Mouse (Mus musculus) neural tube, embryonic 15.5 days (tissue): ENCODE results near the gene Ttn. TPM values are rescaled to one million over a fixed set of nuclear protein-coding genes. Genes with fewer than 3 reads are reported as not detected.
"Not testable (repeated sequence)": the region's sequence is repeated elsewhere in the genome, so short reads cannot be mapped to it uniquely, and the experiment has no call there.

Experiments
- ATAC-seq: fragments of 200-750 bp; cut with Nextera tagmentation; 2 replicates; pipeline ENCODE4 v1.8.0; 2017; ENCODE audit warnings: mild to moderate bottlenecking, moderate TSS enrichment, moderate library complexity; ENCODE audit not compliant: low FRiP score
- H3K27ac ChIP-seq: fragments of 300-500 bp; sonication (generic); replicated peaks from 2 replicates; pipeline ENCODE4 v1.5.1; 2015; ENCODE audit warnings: mild to moderate bottlenecking, inconsistent platforms
- H3K27me3 ChIP-seq: fragments of 300-500 bp; sonication (generic); replicated peaks from 2 replicates; pipeline ENCODE4 v1.6.1; 2015; ENCODE audit warnings: inconsistent platforms
- H3K36me3 ChIP-seq: fragments of 300-500 bp; sonication (generic); 2 replicates; pipeline ENCODE4 v1.6.1; 2015; ENCODE audit warnings: inconsistent platforms
- H3K4me1 ChIP-seq: fragments of 300-500 bp; sonication (generic); 2 replicates; pipeline ENCODE4 v1.6.1; 2015; ENCODE audit warnings: inconsistent platforms
- H3K4me2 ChIP-seq: fragments of 300-500 bp; sonication (generic); 2 replicates; pipeline ENCODE4 v1.6.1; 2015; ENCODE audit warnings: inconsistent platforms, mild to moderate bottlenecking, moderate library complexity
- H3K4me3 ChIP-seq: fragments of 300-500 bp; sonication (generic); replicated peaks from 2 replicates; pipeline ENCODE4 v1.5.1; 2015; ENCODE audit warnings: mild to moderate bottlenecking, inconsistent platforms
- H3K9ac ChIP-seq: fragments of 300-500 bp; sonication (generic); replicated peaks from 2 replicates; pipeline ENCODE4 v1.6.1; 2015; ENCODE audit warnings: mild to moderate bottlenecking, inconsistent platforms
- H3K9me3 ChIP-seq: fragments of 300-500 bp; sonication (generic); replicated peaks from 2 replicates; pipeline ENCODE4 v1.6.1; 2016; ENCODE audit warnings: inconsistent platforms
- WGBS: fragments of 180-500 bp; shearing (Covaris S2); methylation state at CpG from one replicate; pipeline ENCODE4 v1.1.7; 2015; ENCODE audit warnings: mixed read lengths; 5-methylcytosine and 5-hydroxymethylcytosine counted together
- polyA plus RNA-seq: library from polyadenylated mRNA; unstranded; fragments of >200 nt; fragmentation: Nextera tagmentation; extraction: Ambion mirVana; gene quantifications from 2 replicates; pipeline ENCODE4 v1.2.1, GENCODE M21; 2015

Gene Ttn
- polyA plus RNA-seq, result 8.6 and 14.1 TPM in 2 replicates

GRCm38 (mm10) chr2:76982391-76983145, at the start of gene Ttn:
Gene Ttn (minus strand): TSS chr2:76982547.
- no peak within 1 kb of the TSS for H3K4me3 ChIP-seq
- no peak for ATAC-seq
- no peaks in the 10 kb centered on the region for H3K4me1 ChIP-seq
- no peak within 1 kb of the TSS for H3K9ac ChIP-seq
- no peak within 1 kb of the TSS for H3K4me2 ChIP-seq
- no peaks in the 10 kb centered on the region for H3K36me3 ChIP-seq
- no peaks in the 10 kb centered on the region for H3K27me3 ChIP-seq
- no peak within 1 kb of the TSS for H3K27ac ChIP-seq
- 91% methylated on average over 18 of the region's 18 CpGs for WGBS
- H3K9me3 ChIP-seq, result no peaks in the 10 kb centered on the region

- ATAC-seq, result no peak
These were observed 38.3 kb upstream of the Ttn start for GRCm38 (mm10) chr2:77020649-77021048.

GRCm38 (mm10) chr2:77017735-77018134, 35.4 kb upstream of the Ttn start:
- Histone ChIP-seq H3K9me3 (no peaks in the 10 kb centered on the region), H3K4me1 (no peaks in the 10 kb centered on the region), H3K27ac (no peak overlapping the region), H3K4me3 (no peak overlapping the region), H3K36me3 (no peaks in the 10 kb centered on the region), H3K9ac (no peak overlapping the region), H3K27me3 (no peaks in the 10 kb centered on the region), H3K4me2 (no peak overlapping the region)
- no peak for ATAC-seq
- WGBS, result 64% methylated on average over 4 of the region's 4 CpGs

More at GRCm38 (mm10) chr2:77020649-77021048, 38.3 kb upstream of the Ttn start:
- WGBS, result 89% methylated on average over 2 of the region's 2 CpGs
- H3K27ac ChIP-seq, result no peak overlapping the region
- H3K36me3 ChIP-seq, result no peaks in the 10 kb centered on the region
- H3K4me2 ChIP-seq, result no peak overlapping the region
- H3K9ac ChIP-seq, result no peak overlapping the region
- H3K4me1 ChIP-seq, result no peaks in the 10 kb centered on the region
- no peaks in the 10 kb centered on the region for H3K9me3 ChIP-seq
- H3K4me3 ChIP-seq, result no peak overlapping the region
- no peaks in the 10 kb centered on the region for H3K27me3 ChIP-seq

GRCm38 (mm10) chr2:77013449-77013848, 31.1 kb upstream of the Ttn start:
- WGBS, result 93% methylated on average over 6 of the region's 6 CpGs

GRCm38 (mm10) chr2:77011981-77012380, 29.6 kb upstream of the Ttn start:
- Histone ChIP-seq H3K4me3 (no peak overlapping the region), H3K27me3 (no peaks in the 10 kb centered on the region), H3K36me3 (no peaks in the 10 kb centered on the region), H3K4me1 (no peaks in the 10 kb centered on the region), H3K9me3 (no peaks in the 10 kb centered on the region), H3K27ac (no peak overlapping the region), H3K9ac (no peak overlapping the region), H3K4me2 (no peak overlapping the region)
- no peak for ATAC-seq
- 62% methylated on average over 5 of the region's 5 CpGs for WGBS

More at GRCm38 (mm10) chr2:77013449-77013848, 31.1 kb upstream of the Ttn start:
- ATAC-seq, H3K27ac ChIP-seq, H3K4me2 ChIP-seq, H3K4me3 ChIP-seq, H3K27me3 ChIP-seq, H3K9ac ChIP-seq, H3K9me3 ChIP-seq, H3K36me3 ChIP-seq, H3K4me1 ChIP-seq: not testable (repeated sequence)

- Histone ChIP-seq H3K36me3 (no peaks in the 10 kb centered on the region), H3K4me2 (no peak overlapping the region), H3K9ac (no peak overlapping the region), H3K27ac (no peak overlapping the region), H3K4me1 (no peaks in the 10 kb centered on the region), H3K9me3 (no peaks in the 10 kb centered on the region), H3K4me3 (no peak overlapping the region), H3K27me3 (no peaks in the 10 kb centered on the region)
- WGBS, result 60% methylated on average over 7 of the region's 7 CpGs
- no peak for ATAC-seq
These were observed 24.7 kb upstream of the Ttn start for GRCm38 (mm10) chr2:77007015-77007414.

- no peak for ATAC-seq
- H3K36me3 ChIP-seq, result no peaks in the 10 kb centered on the region
- 74% methylated on average over 2 of the region's 2 CpGs for WGBS
- no peaks in the 10 kb centered on the region for H3K27me3 ChIP-seq
- no peak overlapping the region for H3K4me3 ChIP-seq
- no peak overlapping the region for H3K4me2 ChIP-seq
- H3K9me3 ChIP-seq, result no peaks in the 10 kb centered on the region
- H3K4me1 ChIP-seq, result no peaks in the 10 kb centered on the region
- H3K9ac ChIP-seq, result no peak overlapping the region
- H3K27ac ChIP-seq, result no peak overlapping the region
These were observed 20.8 kb upstream of the Ttn start for GRCm38 (mm10) chr2:77003148-77003547.

- Histone ChIP-seq H3K36me3 (no peaks in the 10 kb centered on the region), H3K4me2 (no peak overlapping the region), H3K27me3 (no peaks in the 10 kb centered on the region), H3K27ac (no peak overlapping the region), H3K4me3 (no peak overlapping the region), H3K9me3 (no peaks in the 10 kb centered on the region), H3K9ac (no peak overlapping the region), H3K4me1 (no peaks in the 10 kb centered on the region)
- ATAC-seq, result no peak
- WGBS, result 83% methylated on average over 5 of the region's 5 CpGs
These were observed 16.0 kb upstream of the Ttn start for GRCm38 (mm10) chr2:76998351-76998750.

- no peak for ATAC-seq
- no peak overlapping the region for H3K27ac ChIP-seq
- no peaks in the 10 kb centered on the region for H3K27me3 ChIP-seq
- no peak overlapping the region for H3K9ac ChIP-seq
- no peak overlapping the region for H3K4me2 ChIP-seq
- WGBS, result 48% methylated on average over 5 of the region's 5 CpGs
- no peaks in the 10 kb centered on the region for H3K36me3 ChIP-seq
- H3K9me3 ChIP-seq, result no peaks in the 10 kb centered on the region
- no peaks in the 10 kb centered on the region for H3K4me1 ChIP-seq
- H3K4me3 ChIP-seq, result no peak overlapping the region
These were observed 10.3 kb upstream of the Ttn start for GRCm38 (mm10) chr2:76992493-76993201.

GRCm38 (mm10) chr2:76987317-76987716, 5.0 kb upstream of the Ttn start:
- H3K9ac ChIP-seq, result no peak overlapping the region
- H3K4me2 ChIP-seq, result no peak overlapping the region
- whole genome bisulfite sequencing, result 95% methylated on average over 4 of the region's 4 CpGs
- H3K27me3 ChIP-seq, result no peaks in the 10 kb centered on the region
- no peak for ATAC-seq
- no peaks in the 10 kb centered on the region for H3K36me3 ChIP-seq
- no peaks in the 10 kb centered on the region for H3K9me3 ChIP-seq
- H3K4me3 ChIP-seq, result no peak overlapping the region
- H3K4me1 ChIP-seq, result no peaks in the 10 kb centered on the region
- H3K27ac ChIP-seq, result no peak overlapping the region

GRCm38 (mm10) chr2:76984384-76984783, 2.0 kb upstream of the Ttn start:
- no peaks in the 10 kb centered on the region for H3K36me3 ChIP-seq

GRCm38 (mm10) chr2:76983601-76984000, 1.3 kb upstream of the Ttn start:
- H3K4me2 ChIP-seq, result no peak overlapping the region
- H3K4me1 ChIP-seq, result no peaks in the 10 kb centered on the region
- WGBS, result 69% methylated on average over 5 of the region's 5 CpGs
- no peak overlapping the region for H3K4me3 ChIP-seq
- no peak overlapping the region for H3K27ac ChIP-seq
- no peaks in the 10 kb centered on the region for H3K36me3 ChIP-seq
- no peaks in the 10 kb centered on the region for H3K9me3 ChIP-seq
- H3K9ac ChIP-seq, result no peak overlapping the region
- ATAC-seq, result no peak
- H3K27me3 ChIP-seq, result no peaks in the 10 kb centered on the region

More at GRCm38 (mm10) chr2:76984384-76984783, 2.0 kb upstream of the Ttn start:
- Histone ChIP-seq H3K4me1 (no peaks in the 10 kb centered on the region), H3K9ac (no peak overlapping the region), H3K4me3 (no peak overlapping the region), H3K27me3 (no peaks in the 10 kb centered on the region), H3K27ac (no peak overlapping the region), H3K9me3 (no peaks in the 10 kb centered on the region), H3K4me2 (no peak overlapping the region)
- ATAC-seq, result no peak
- 75% methylated on average over 5 of the region's 5 CpGs for WGBS
